Mouse (Mus musculus) limb, embryonic 11.5 days (tissue): ENCODE results near the gene Tecpr2. TPM values are rescaled to one million over a fixed set of nuclear protein-coding genes. Genes with fewer than 3 reads are reported as not detected.

Experiments used
- ATAC-seq: fragments of 200-750 bp; cut with Nextera tagmentation; 2 replicates; pipeline ENCODE4 v1.8.0; 2017; ENCODE audit warnings: low read depth; ENCODE audit not compliant: insufficient number of reproducible peaks, low FRiP score, low TSS enrichment
- DNase-seq: peaks from one replicate; pipeline ENCODE4 v3.0.0-alpha.2; 2015; ENCODE audit warnings: low spot score
- H3K27ac ChIP-seq: fragments of 300-500 bp; sonication (generic); replicated peaks from 2 replicates; pipeline ENCODE4 v1.5.1; 2014; ENCODE audit warnings: low read depth, mild to moderate bottlenecking, low read length
- H3K27me3 ChIP-seq: fragments of 300-500 bp; sonication (generic); 2 replicates; pipeline ENCODE4 v1.6.1; 2014; ENCODE audit warnings: mild to moderate bottlenecking, low read length, mixed read lengths; ENCODE audit not compliant: control insufficient read depth, insufficient read depth
- H3K36me3 ChIP-seq: fragments of 300-500 bp; sonication (generic); 2 replicates; pipeline ENCODE4 v1.6.1; 2014; ENCODE audit warnings: mild to moderate bottlenecking, low read length, moderate library complexity, mixed read lengths; ENCODE audit not compliant: control insufficient read depth, insufficient read depth
- H3K4me1 ChIP-seq: fragments of 300-500 bp; sonication (generic); 2 replicates; pipeline ENCODE4 v1.6.1; 2014; ENCODE audit warnings: low read length, mixed read lengths; ENCODE audit not compliant: control insufficient read depth, insufficient read depth
- H3K4me2 ChIP-seq: fragments of 300-500 bp; sonication (generic); 2 replicates; pipeline ENCODE4 v1.6.1; 2014; ENCODE audit warnings: low read depth, mild to moderate bottlenecking, moderate library complexity; ENCODE audit not compliant: severe bottlenecking
- H3K4me3 ChIP-seq: fragments of 300-500 bp; sonication (generic); 2 replicates; pipeline ENCODE4 v1.5.1; 2014; ENCODE audit warnings: low read depth, low read length
- H3K9ac ChIP-seq: fragments of 300-500 bp; sonication (generic); 2 replicates; pipeline ENCODE4 v1.6.1; 2014; ENCODE audit warnings: mild to moderate bottlenecking, low read length
- H3K9me3 ChIP-seq: fragments of 300-500 bp; sonication (generic); 2 replicates; pipeline ENCODE4 v1.6.1; 2016; ENCODE audit warnings: low read length; ENCODE audit not compliant: control insufficient read depth
- WGBS: fragments of 180-500 bp; shearing (Covaris S2); extraction: QIAGEN DNeasy Blood & Tissue Kit; methylation state at CpG from one replicate; pipeline ENCODE4 v1.1.7; 2014; 5-methylcytosine and 5-hydroxymethylcytosine counted together
- polyA plus RNA-seq: library from polyadenylated mRNA; unstranded; fragments of >200 nt; fragmentation: Nextera tagmentation; extraction: Ambion mirVana; gene quantifications from 2 replicates; pipeline ENCODE4 v1.2.1, GENCODE M21; 2014

Gene Tecpr2
- polyA plus RNA-seq, 1 experiment from 2014 or later = 4.2 TPM

DNA sequence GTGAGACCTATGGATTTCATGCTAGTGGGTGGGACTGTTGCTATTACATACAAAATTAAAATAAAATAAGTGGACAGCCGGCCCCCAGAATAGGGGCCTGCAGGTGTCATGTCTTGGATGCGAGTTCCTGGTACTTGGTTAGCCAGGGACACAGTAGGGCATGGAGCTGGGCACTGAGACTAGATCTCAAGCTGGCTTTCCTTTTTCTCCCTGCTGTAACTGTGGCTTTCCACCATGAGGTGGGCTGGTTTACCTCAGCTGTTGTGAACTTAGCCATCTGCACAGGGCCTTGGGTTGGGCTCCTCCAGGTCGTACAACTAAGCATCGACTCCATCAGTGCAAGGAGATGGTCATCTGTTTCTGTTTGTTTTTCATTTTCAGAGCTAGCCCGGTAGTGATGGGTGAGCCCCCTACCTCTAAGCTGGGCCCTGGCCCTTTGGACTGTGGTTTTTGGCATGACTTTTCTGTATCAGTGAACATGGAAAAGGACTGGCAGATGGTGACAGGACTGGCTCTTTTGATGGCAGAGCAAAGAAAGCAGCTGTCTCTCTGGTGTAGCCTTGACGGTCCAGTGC lies 42.8 kb upstream of the Tecpr2 start:
- Histone ChIP-seq H3K9me3 (no peaks in the 10 kb centered on the region), H3K4me3 (no peak overlapping the region; the same call in 1 of the 2 replicates), H3K9ac (no peak overlapping the region), H3K27ac (no peak overlapping the region), H3K27me3 (peaks cover 17% of the 10 kb centered on the region; the same call in 1 of the 2 replicates), H3K36me3 (no peaks in the 10 kb centered on the region), H3K4me2 (peak overlapping the region; percentile 66), H3K4me1 (peaks cover 4% of the 10 kb centered on the region; the same call in 1 of the 2 replicates)
- ATAC-seq (no peak), DNase-seq (no peak)
- 71% methylated on average over 6 of the region's 6 CpGs for WGBS

DNA sequence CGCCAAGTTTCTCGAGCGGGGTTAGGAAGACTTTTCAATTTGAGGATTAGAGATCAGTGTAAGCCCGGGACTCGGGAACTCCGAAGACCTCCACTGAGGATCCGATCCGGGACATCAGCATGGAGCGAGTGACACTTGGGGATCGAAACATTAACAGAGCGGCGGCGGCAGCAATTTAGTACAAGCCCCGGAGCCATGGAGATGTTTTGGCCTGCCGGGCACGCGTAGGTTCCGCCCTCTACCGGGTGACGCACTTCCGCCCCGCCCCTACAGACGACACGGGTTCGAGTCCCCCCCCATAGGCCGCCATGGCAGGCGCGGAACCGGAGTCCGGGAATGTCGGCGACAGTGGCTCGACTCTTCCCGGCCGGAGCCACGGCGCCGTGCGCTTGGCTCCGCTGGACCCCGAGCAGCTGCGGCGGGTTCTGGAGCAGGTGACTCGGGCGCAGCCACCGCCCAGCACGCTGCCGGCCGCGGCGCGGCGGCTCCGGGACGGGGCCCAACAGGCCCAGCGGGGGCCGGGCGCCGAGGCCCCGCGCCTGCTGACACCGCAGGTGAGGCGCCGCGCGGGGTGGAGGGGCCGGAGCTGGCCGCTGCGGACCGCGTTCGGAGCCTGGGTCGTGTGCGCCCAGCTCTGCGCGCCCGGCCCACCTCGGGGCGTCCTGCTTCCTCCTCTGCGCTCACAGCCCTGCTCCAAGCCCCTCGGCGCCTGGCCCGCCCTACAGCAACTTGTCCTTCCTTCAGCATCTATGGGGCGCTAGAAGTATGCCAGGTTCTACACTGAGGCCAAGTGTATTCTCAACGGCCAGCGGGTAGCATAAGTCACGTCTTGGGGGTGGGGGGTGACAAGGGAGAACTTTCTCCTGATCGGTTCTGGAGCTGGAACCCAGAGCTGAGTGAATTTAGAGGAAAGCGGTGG lies 38.8 kb upstream of the Tecpr2 start, which contains the start of gene Zfp839:
TSS of gene Zfp839 (plus strand) at position 244 of the 919 bp plus-strand sequence.
- peak within 1 kb of the TSS; percentile 79 for H3K4me3 ChIP-seq
- DNase-seq (peak; percentile 90), ATAC-seq (peak; percentile 79)
- WGBS = under 1% methylated on average over 84 of the region's 89 CpGs
- H3K36me3 ChIP-seq = no peaks in the 10 kb centered on the region
- H3K27me3 ChIP-seq = peaks cover 6% of the 10 kb centered on the region; the same call in 1 of the 2 replicates
- no peaks in the 10 kb centered on the region for H3K9me3 ChIP-seq
- H3K4me2 ChIP-seq = peak within 1 kb of the TSS; percentile 51
- H3K27ac ChIP-seq = peak within 1 kb of the TSS; percentile 43; the same call in 1 of the 2 replicates
- H3K9ac ChIP-seq = peak within 1 kb of the TSS; percentile 91
- H3K4me1 ChIP-seq = 0 out of 2 replicates have a peak, but pooled peaks cover 4% of the 10 kb centered on the region

GRCm38 (mm10) chr12:110850929-110851256 lies 38.2 kb upstream of the Tecpr2 start:
- peak overlapping the region; percentile 91; the same call in 1 of the 2 replicates for H3K9ac ChIP-seq
- peak overlapping the region; percentile 43; the same call in 1 of the 2 replicates for H3K27ac ChIP-seq
- H3K9me3 ChIP-seq = no peaks in the 10 kb centered on the region
- 15% methylated on average over 9 of the region's 9 CpGs for WGBS
- ATAC-seq (no peak; the same call in 1 of the 2 replicates), DNase-seq (no peak)
- H3K27me3 ChIP-seq = peaks cover 5% of the 10 kb centered on the region; the same call in 1 of the 2 replicates
- H3K36me3 ChIP-seq = no peaks in the 10 kb centered on the region; the same call in 1 of the 2 replicates
- H3K4me3 ChIP-seq = peak overlapping the region; percentile 79
- H3K4me2 ChIP-seq = peak overlapping the region; percentile 51
- 0 out of 2 replicates have a peak, but pooled peaks cover 4% of the 10 kb centered on the region for H3K4me1 ChIP-seq

GRCm38 (mm10) chr12:110851414-110851813 lies 37.6 kb upstream of the Tecpr2 start:
- WGBS = 88% methylated on average over 12 of the region's 12 CpGs
- Histone ChIP-seq H3K4me2 (peak overlapping the region; percentile 51), H3K27me3 (no peaks in the 10 kb centered on the region), H3K27ac (no peak overlapping the region), H3K36me3 (no peaks in the 10 kb centered on the region; the same call in 1 of the 2 replicates), H3K4me3 (0 out of 2 replicates have a peak overlapping the region, but pooled peaks have one; percentile 79), H3K4me1 (0 out of 2 replicates have a peak, but pooled peaks cover 4% of the 10 kb centered on the region), H3K9me3 (no peaks in the 10 kb centered on the region), H3K9ac (no peak overlapping the region)
- DNase-seq = no peak
- no peak for ATAC-seq

- Histone ChIP-seq H3K27me3 (no peaks in the 10 kb centered on the region), H3K9ac (no peak overlapping the region), H3K4me2 (no peak overlapping the region), H3K4me3 (no peak overlapping the region), H3K36me3 (no peaks in the 10 kb centered on the region; the same call in 1 of the 2 replicates), H3K9me3 (no peaks in the 10 kb centered on the region), H3K27ac (no peak overlapping the region), H3K4me1 (0 out of 2 replicates have a peak, but pooled peaks cover 4% of the 10 kb centered on the region)
- 94% methylated on average over 1 of the region's 1 CpGs for WGBS
- ATAC-seq (no peak), DNase-seq (no peak)
These were observed 37.1 kb upstream of the Tecpr2 start for GRCm38 (mm10) chr12:110851923-110852322.

DNA sequence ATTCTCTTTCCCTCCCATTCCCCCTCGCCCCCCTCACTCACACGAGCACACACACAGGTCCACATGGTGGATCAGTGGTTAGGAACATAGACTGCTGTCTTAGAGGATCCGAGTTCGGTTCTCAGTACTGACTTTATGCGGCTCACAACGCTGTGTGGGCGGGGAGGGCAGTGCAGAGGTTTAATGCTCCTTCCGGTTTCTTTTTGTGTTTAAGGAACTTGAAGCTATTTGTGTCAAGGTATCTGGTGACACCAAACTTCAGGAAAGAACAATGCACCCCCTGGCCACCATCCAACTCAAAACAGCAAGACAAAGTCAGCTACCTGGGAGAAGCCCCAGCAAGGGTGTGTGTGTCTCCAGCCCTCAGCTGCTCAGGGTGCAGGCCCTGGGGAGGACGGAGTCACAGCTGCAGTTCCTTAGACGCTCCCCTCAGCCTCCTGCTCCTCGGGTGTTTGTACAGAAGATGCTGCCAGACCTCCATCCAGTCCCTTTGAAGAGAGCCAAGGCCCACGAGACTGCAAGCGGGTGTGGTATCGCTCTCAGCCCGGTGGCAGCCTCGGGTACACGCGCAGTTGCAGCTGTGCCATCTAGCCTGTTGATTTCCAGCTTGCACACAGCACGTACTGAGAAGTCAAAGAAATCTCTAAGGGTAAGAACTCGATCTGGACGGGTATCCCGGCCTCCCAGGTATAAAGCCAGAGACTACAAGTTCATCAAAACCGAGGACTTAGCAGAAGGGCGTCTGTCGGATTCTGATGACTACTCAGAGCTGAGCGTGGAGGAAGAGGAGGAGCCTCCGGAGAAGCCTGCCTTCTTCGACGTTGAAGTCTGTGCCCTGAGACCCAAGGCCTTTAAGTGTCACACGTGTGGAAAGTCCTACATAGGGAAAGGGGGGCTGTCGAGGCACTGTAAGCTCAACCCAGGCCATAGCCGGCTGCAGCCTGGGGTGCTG lies 34.0 kb upstream of the Tecpr2 start:
- no peak for ATAC-seq
- H3K27ac ChIP-seq = no peak overlapping the region

GRCm38 (mm10) chr12:110857196-110857595 lies 31.9 kb upstream of the Tecpr2 start:
- no peak overlapping the region for H3K4me3 ChIP-seq
- 81% methylated on average over 7 of the region's 7 CpGs for WGBS
- peaks cover 2% of the 10 kb centered on the region; the same call in 1 of the 2 replicates for H3K36me3 ChIP-seq
- no peaks in the 10 kb centered on the region for H3K27me3 ChIP-seq
- no peak overlapping the region for H3K27ac ChIP-seq
- no peaks in the 10 kb centered on the region for H3K9me3 ChIP-seq
- ATAC-seq (no peak), DNase-seq (no peak)
- no peak overlapping the region for H3K4me2 ChIP-seq
- H3K9ac ChIP-seq = peak overlapping the region; percentile 1; the same call in 1 of the 2 replicates
- H3K4me1 ChIP-seq = no peaks in the 10 kb centered on the region

More for the DNA sequence above, 34.0 kb upstream of the Tecpr2 start:
- H3K9ac ChIP-seq = no peak overlapping the region
- H3K4me1 ChIP-seq = 0 out of 2 replicates have a peak, but pooled peaks cover 4% of the 10 kb centered on the region
- no peaks in the 10 kb centered on the region for H3K9me3 ChIP-seq
- no peaks in the 10 kb centered on the region for H3K27me3 ChIP-seq
- H3K4me2 ChIP-seq = no peak overlapping the region
- H3K4me3 ChIP-seq = no peak overlapping the region
- DNase-seq = no peak
- no peaks in the 10 kb centered on the region; the same call in 1 of the 2 replicates for H3K36me3 ChIP-seq
- WGBS = 89% methylated on average over 32 of the region's 32 CpGs
